Mouse (Mus musculus) urinary bladder, adult 18-20 months (tissue): Measurements from ENCODE around the gene Acaa1a.

Experiments used
- DNase-seq, 2 experiments: peaks; one replicate each; pipeline ENCODE4 v3.0.0; 2022; ENCODE audit warnings: low spot score in 2 of 2, mixed read lengths in 2 of 2

Acaa1a gene

DNA sequence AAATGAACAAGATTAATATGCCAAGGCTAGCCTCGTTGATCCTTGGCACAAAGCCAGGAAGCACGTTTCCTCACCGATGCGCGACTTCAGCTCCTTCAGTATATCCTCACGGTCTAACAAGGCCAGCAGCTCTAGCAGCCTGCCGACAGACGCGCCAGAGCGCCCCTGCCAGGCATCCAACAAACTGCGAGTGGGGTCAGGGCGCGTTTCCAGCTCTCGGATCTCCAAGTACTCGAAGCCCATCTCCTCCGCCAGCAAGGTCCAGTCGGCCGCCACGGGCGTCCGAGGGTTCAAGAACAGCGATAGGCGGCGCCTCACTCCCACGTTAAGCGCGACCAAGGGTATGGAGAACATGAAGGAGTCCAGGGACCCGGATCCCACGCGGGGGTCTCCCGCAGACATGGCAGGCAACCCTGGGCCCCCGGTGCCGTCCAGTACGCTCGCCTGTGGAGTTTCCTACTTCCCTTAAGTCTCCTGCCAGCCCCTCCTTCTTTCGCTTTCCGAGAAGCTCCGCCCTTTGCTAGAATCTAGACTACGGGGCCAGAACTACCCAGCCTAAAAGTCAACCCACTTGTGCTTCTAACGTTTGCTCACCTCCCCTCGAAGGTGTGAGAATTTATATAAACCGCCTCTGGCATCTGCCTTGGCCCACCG is at the start of gene Acaa1a:
Gene Acaa1a, plus strand, starts transcription at position 119 of the 654 bp plus-strand sequence.
- DNase-seq: peak; percentile 66 to 84

DNA sequence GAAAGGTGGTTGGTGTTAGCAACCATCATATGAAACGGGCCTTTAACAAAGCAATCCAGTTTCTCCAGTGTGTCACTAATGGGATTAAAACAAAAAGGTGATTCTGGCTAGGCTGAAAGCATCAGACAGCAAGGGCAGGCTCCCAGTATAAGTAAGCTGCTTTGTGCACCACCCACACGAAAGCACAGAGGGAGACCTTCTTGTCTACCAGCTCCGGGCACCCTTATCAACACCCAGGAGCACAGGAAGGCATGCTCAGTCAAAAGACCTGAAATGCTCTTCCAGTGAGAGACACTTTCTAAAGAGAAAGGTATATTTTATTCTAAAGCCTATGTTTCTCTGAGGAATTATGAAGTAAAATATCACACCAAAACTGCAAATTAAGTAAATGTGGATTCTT is 48.7 kb upstream of the Acaa1a start:
- DNase-seq: no peak

GRCm38 (mm10) chr9:119297696-119298095 is 41.8 kb upstream of the Acaa1a start:
- DNase-seq: no peak

- no peak for DNase-seq
Measured at GRCm38 (mm10) chr9:119298563-119298962, 40.9 kb upstream of the Acaa1a start.

DNA sequence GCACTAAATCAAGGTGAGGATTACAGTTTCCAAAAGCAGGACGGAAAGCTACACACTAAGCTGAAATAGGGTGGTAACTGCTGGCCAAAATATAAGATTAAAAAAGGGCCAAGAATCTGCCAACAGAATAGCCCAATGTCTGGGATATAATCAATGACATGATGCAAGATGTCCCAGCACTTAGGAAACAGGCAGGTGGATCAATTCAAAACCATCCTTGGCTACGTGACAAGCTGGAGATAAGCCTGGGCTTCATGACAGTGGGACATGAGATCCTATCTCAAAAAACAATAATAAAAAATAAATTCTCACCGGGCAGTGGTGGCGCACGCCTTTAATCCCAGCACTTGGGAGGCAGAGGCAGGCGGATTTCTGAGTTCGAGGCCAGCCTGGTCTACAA is 33.6 kb upstream of the Acaa1a start:
- no peak for DNase-seq

- DNase-seq: no peak
Measured at GRCm38 (mm10) chr9:119309067-119309466, 30.4 kb upstream of the Acaa1a start.

GRCm38 (mm10) chr9:119313096-119313495 is 26.4 kb upstream of the Acaa1a start:
- DNase-seq: no peak

- DNase-seq: no peak
Measured at GRCm38 (mm10) chr9:119318891-119319290, 20.6 kb upstream of the Acaa1a start.

DNA sequence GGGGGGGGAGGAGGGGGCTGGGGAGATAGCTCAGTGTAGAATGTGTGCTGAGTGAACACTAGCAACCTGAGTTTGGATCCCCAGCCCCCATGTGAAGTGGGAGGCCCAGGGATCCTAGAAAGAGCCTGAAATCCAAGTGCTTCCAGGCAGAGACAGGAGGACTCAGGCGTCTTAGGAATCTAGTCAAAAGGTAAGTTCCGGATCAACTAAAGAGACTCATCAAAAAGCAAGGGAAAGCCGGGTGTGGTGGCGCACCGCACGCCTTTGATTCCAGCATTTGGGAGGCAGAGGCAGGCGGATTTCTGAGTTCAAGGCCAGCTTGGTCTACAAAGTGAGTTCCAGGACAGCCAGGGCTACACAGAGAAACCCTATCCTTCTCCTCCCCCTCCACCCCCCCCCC is 19.0 kb upstream of the Acaa1a start:
- no peak for DNase-seq

DNA sequence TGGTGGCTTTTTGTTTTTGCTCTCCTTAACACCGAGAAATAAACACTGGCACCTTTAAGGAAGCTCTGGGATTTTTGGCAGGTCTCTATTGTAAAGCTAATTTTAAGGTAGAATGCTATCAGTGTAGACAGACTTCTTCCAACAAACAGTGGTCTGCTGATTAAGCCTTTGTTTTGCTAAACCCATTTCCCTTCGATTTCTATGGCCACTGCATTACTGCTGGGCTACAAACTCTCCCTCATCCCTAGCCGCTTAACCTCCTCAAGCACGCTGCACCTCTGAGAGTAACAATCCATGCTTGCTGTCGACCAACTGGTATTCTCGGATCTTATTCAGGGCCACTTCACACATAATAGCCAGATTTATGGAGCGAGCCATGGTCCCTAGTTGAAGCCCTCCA is 18.5 kb upstream of the Acaa1a start:
- DNase-seq: no peak

- DNase-seq: no peak
Measured at GRCm38 (mm10) chr9:119321392-119322229, 17.9 kb upstream of the Acaa1a start.

DNA sequence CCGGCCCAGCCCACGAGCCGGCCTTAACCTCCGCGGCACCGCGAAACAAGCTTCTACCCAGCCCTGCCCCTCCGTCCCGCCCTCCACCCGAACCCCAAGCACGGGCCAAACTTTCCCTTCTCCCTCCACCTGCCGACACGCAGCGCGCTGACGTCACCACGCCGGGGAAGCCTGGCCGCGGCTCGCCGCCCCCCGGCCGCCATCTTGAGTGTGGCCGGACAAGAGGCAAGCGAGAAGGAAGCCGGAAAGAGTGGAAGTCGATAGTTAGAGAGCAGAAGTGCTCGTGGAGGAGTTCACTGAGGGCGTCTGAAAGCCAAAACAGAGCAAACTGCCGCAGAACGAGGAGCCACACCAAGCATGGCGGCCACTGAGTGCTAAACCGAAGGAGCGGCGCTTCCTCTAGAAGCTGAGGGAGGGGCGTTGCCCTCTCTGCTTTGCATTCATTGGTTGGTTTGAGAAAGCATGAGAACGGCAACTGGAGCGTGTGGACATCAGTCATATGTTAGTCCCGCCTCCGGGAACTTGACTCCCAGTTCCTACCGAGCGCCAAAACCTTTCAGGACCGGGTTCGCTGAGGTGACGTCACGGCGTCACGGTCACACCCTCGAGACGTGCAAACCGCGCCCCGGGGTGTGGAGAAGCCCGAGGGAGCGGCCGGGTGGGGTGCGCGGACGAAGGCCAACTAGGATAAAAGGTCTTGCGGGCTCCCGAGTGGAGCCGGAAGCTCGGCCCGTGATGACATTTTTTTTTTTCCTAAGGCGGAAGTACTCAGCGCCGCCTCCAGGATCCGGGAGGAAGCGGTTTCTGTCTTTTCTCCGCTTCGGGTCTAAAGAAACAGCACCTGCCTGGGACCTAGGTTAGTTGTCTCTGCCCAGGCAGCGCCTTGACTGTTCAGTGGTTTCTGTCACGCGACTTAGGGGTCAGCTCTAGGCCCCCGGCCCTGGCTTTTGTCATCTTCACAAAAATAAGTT is 16.9 kb upstream of the Acaa1a start, which contains the start of gene Oxsr1:
Gene Oxsr1, minus strand, starts transcription at position 139 of the 971 bp plus-strand sequence.
- peak; percentile 99 to 100 for DNase-seq

DNA sequence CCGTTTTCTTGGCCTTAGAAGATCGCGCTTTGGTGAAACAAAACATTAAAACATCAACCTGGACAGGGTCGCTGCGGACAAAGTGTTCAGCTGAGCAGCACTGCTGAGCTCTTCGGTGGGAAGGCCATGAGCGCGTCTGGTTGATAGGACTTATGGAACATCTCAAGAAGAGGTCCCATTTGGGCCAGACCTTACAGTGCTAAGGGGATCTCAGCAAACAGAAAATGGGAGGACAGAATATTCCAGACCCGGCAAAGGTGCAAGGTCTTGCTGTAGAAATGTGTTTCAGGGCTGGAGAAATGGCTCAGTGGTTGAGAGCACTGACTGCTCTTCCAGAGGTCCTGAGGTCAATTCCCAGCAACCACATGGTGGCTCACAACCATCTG is 16.2 kb upstream of the Acaa1a start:
- no peak for DNase-seq

GRCm38 (mm10) chr9:119324130-119324529 is 15.3 kb upstream of the Acaa1a start:
- DNase-seq: no peak

GRCm38 (mm10) chr9:119328488-119328887 is 11.0 kb upstream of the Acaa1a start:
- DNase-seq: no peak

DNA sequence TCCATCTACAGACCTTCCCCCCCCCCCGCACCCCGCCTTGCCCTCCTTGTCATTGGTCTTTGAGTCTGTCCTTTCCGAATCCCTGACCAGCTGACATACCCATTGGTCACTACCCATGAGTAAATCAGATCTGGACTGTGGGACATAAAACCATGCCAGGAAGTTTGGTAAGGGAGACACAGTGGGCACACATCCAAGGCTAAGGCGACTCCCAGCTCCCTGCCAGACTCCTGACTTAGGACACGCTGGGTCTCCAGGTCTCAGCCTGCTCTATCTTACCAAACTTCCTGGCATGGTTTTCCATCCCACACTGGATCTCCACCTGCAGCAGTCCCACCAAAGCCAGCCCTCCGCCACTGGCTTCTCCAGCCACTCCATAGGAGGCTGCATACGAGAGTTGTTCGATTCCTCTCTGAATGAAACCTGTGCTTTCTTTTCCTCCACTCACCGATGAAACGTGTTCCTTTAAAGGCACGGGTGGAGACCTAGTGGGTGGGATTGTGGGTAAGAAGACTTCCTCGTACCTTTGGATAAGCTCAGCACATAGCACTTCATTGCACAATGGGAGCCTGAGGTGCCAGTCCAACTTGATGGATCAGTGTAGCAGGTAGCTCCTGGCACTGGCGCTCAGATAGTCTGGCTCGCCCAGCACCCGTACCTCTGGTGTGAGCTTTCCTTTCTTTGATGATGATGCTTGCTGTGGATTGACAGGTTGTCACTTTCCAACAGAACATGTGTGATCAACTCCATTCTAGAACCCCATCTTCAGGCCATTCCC is 9.1 kb upstream of the Acaa1a start:
- peak; percentile 22 to 45 for DNase-seq

GRCm38 (mm10) chr9:119334324-119334723 is 5.2 kb upstream of the Acaa1a start:
- no peak for DNase-seq

- no peak for DNase-seq
Measured at GRCm38 (mm10) chr9:119334834-119335233, 4.6 kb upstream of the Acaa1a start.

GRCm38 (mm10) chr9:119335571-119335970 is 3.9 kb upstream of the Acaa1a start:
- no peak for DNase-seq

DNA sequence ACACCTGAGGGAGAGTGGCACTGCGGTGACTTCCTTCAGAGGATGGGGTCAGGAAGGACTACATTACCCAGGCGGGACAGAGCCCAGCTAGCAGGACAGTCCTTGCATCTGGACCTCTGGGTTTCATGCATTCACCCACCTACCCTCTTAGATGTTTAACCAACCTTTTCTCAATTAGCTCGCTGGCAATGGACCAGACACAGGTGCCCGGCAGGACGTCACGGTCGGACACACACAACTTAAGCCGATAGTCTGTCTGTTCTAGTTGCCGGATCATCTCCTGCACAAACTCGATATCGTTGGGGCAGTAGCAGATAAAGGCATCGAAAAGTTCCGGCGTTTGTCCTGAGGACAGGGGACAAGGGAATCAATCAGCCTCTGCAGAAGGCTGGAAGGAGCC is 1.6 kb upstream of the Acaa1a start:
- no peak for DNase-seq

GRCm38 (mm10) chr9:119338350-119338749 is 1.1 kb upstream of the Acaa1a start:
- DNase-seq: no peak
